Mouse (Mus musculus): Measurements from ENCODE around the gene Pus3.

DNA sequence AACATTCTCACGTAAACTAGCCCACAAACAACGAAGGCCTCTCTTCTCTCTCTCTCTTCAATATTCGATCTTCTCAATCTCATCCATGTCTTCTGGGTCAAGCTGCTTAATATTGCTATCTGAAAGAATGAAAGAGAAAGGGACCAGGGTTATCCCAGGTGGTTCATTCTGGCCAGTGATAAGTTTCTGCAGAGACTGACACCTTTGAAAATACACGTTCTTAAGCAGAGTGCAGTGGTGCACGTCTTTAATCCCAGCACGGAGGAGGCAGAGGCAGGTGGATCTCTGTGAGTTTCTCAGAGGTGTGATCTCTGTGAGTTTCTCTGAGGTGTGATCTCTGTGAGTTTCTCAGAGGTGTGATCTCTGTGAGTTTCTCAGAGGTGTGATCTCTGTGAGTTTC lies 16.5 kb upstream of the Pus3 start:
- TF ChIP-seq CTCF (IDR thresholded peaks at IDR 0.05; ENCODE audit: borderline replicate concordance, insufficient read depth, low read length) (no peak), POLR2A (IDR thresholded peaks at IDR 0.05; ENCODE audit: low read depth, low read length) (no peak)
